Mouse (Mus musculus): ENCODE measurements at regions not wholly inside any gene's neighbourhood (a gene's known extent, or its start where the extent isn't known, plus 50 kb on each side); places are given as distances from the start of the nearest gene placed in this dataset.

GRCm38 (mm10) chr13:35226944-35227343 is 200.0 kb upstream of the Eci2 start:
- 85% methylated on average over 1 of the region's 1 CpGs for WGBS
- Histone ChIP-seq H3K9ac (no peak overlapping the region), H3K4me3 (no peak overlapping the region), H3K9me3 (no peaks in the 10 kb centered on the region), H3K4me1 (replicated peaks) (no peaks in the 10 kb centered on the region), H3K36me3 (no peaks in the 10 kb centered on the region), H3K27me3 (no peaks in the 10 kb centered on the region), H3K4me2 (no peak overlapping the region), H3K27ac (replicated peaks) (no peak overlapping the region)
- no peak for ATAC-seq (ENCODE audit: low FRiP score, low read depth)

DNA sequence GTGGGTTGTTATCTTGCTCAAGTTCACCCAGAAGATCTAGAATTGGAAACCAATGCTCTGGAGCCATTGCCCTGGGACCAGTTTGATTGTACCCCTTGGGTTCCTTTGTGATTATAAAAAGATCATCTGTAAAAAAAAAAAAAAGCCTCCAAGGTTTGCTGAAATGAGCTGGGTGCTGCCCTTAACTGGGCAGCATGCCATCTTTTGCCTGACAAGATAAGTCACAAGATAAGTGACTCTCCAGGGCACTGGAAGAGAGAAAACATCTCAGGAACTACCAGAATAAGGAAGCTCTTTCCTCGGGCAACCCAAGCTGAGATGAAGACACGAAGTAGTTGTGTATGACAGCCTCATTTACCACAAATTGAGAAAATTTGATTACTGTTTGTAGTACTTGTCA is 202.7 kb upstream of the Eci2 start:
- no peak overlapping the region for H3K4me3 ChIP-seq
- no peak overlapping the region for H3K27ac ChIP-seq (replicated peaks)
- H3K9ac ChIP-seq = no peak overlapping the region
- H3K9me3 ChIP-seq = no peaks in the 10 kb centered on the region
- no peaks in the 10 kb centered on the region for H3K36me3 ChIP-seq
- no peak for ATAC-seq (ENCODE audit: low FRiP score, low read depth)
- WGBS = 82% methylated on average over 2 of the region's 2 CpGs
- H3K4me2 ChIP-seq = no peak overlapping the region
- no peaks in the 10 kb centered on the region for H3K27me3 ChIP-seq
- no peaks in the 10 kb centered on the region for H3K4me1 ChIP-seq (replicated peaks)

DNA sequence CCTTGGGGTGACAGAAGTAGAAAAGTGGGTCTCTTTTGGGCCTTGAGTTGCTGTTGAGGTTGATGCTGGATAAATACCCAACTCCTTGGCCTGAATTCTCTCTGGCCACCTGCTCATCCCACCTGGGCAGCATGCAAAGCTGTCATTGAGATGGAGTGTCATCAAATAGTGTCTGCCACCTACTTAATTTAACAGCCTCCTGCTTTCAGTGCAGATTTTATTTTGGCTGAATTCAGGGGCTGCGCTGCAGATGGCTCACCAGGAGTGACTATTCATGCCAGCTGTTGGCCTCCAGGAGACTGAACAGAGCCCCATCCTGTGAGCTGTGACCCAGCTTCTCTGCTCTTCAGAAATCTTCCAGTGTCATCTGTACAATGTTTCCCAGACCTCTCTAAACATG is 206.7 kb upstream of the Eci2 start:
- Histone ChIP-seq H3K4me1 (replicated peaks) (no peaks in the 10 kb centered on the region), H3K27ac (replicated peaks) (no peak overlapping the region), H3K4me3 (no peak overlapping the region), H3K36me3 (no peaks in the 10 kb centered on the region), H3K9me3 (no peaks in the 10 kb centered on the region), H3K9ac (no peak overlapping the region), H3K27me3 (no peaks in the 10 kb centered on the region), H3K4me2 (no peak overlapping the region)
- ATAC-seq (ENCODE audit: low FRiP score, low read depth) = no peak
- 77% methylated on average over 1 of the region's 1 CpGs for WGBS

GRCm38 (mm10) chr13:35241443-35241842 is 214.5 kb upstream of the Eci2 start:
- Histone ChIP-seq H3K4me1 (replicated peaks) (no peaks in the 10 kb centered on the region), H3K27me3 (no peaks in the 10 kb centered on the region), H3K27ac (replicated peaks) (no peak overlapping the region), H3K4me2 (no peak overlapping the region), H3K4me3 (no peak overlapping the region), H3K9me3 (no peaks in the 10 kb centered on the region), H3K36me3 (no peaks in the 10 kb centered on the region), H3K9ac (no peak overlapping the region)
- ATAC-seq (ENCODE audit: low FRiP score, low read depth) = no peak
- WGBS = 66% methylated on average over 2 of the region's 2 CpGs

- Histone ChIP-seq H3K9ac (no peak overlapping the region), H3K9me3 (no peaks in the 10 kb centered on the region), H3K4me3 (no peak overlapping the region), H3K27me3 (no peaks in the 10 kb centered on the region), H3K4me1 (replicated peaks) (no peaks in the 10 kb centered on the region), H3K27ac (replicated peaks) (no peak overlapping the region), H3K36me3 (no peaks in the 10 kb centered on the region), H3K4me2 (no peak overlapping the region)
- ATAC-seq (ENCODE audit: low FRiP score, low read depth) = no peak
These were observed 217.1 kb upstream of the Eci2 start for GRCm38 (mm10) chr13:35243946-35244345.

DNA sequence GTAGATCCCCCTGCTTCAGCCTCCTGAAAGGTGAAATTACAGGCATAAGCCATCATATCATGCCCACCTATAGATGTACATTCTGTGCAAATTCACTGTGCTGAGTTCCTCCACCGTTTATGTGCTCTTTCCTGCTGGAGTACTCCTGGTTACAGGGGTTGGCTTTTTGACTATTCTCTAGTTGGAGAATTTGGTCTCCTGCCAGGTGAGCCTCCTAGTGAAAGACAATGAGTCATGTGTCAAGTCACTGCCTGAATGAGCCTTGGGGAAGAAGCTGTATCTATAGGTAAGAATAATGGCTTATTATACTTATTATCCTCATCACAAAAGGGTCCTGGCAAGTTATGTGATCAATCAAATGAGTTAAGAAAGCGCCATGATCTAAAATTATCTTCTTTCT is 230.5 kb upstream of the Eci2 start:
- Histone ChIP-seq H3K4me1 (replicated peaks) (no peaks in the 10 kb centered on the region), H3K4me3 (no peak overlapping the region), H3K27ac (replicated peaks) (no peak overlapping the region), H3K36me3 (no peaks in the 10 kb centered on the region), H3K9me3 (no peaks in the 10 kb centered on the region), H3K27me3 (no peaks in the 10 kb centered on the region), H3K9ac (no peak overlapping the region), H3K4me2 (no peak overlapping the region)
- WGBS = 68% methylated on average over 2 of the region's 2 CpGs
- no peak for ATAC-seq (ENCODE audit: low FRiP score, low read depth)

GRCm38 (mm10) chr13:35258720-35259119 is 231.8 kb upstream of the Eci2 start:
- H3K27ac ChIP-seq (replicated peaks) = no peak overlapping the region
- H3K27me3 ChIP-seq = no peaks in the 10 kb centered on the region
- H3K4me3 ChIP-seq = no peak overlapping the region
- no peak for ATAC-seq (ENCODE audit: low FRiP score, low read depth)
- no peaks in the 10 kb centered on the region for H3K36me3 ChIP-seq
- H3K4me1 ChIP-seq (replicated peaks) = no peaks in the 10 kb centered on the region
- H3K9ac ChIP-seq = no peak overlapping the region
- H3K9me3 ChIP-seq = no peaks in the 10 kb centered on the region
- 95% methylated on average over 1 of the region's 1 CpGs for WGBS
- H3K4me2 ChIP-seq = no peak overlapping the region

GRCm38 (mm10) chr13:35283959-35284358 is 257.1 kb upstream of the Eci2 start:
- H3K4me2 ChIP-seq = no peak overlapping the region
- H3K9ac ChIP-seq = no peak overlapping the region
- no peak overlapping the region for H3K4me3 ChIP-seq
- ATAC-seq (ENCODE audit: low FRiP score, low read depth) = no peak
- H3K36me3 ChIP-seq = no peaks in the 10 kb centered on the region
- H3K4me1 ChIP-seq (replicated peaks) = no peaks in the 10 kb centered on the region
- H3K9me3 ChIP-seq = no peaks in the 10 kb centered on the region
- WGBS = 71% methylated on average over 1 of the region's 1 CpGs
- H3K27me3 ChIP-seq = no peaks in the 10 kb centered on the region
- H3K27ac ChIP-seq (replicated peaks) = no peak overlapping the region

DNA sequence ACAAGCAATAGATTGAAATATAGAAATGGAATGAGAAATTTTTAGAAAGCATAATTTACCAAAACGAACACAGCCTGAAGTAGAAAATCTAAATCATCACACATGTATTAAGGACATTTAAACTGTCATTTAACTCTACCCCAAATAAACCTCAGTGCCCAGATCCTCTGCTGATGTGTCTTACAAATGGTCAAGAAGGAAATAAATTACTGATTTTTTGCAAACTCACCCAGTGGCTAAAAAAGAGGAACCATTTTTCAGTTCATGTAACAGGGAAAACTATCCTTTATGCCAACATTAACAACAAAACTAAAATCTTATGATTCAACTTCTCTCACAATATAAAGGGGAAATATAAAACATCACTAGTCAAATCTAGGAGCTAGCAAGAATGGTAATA is 275.2 kb upstream of the Eci2 start:
- Histone ChIP-seq H3K27me3 (no peaks in the 10 kb centered on the region), H3K4me3 (no peak overlapping the region), H3K9ac (no peak overlapping the region), H3K4me1 (replicated peaks) (no peaks in the 10 kb centered on the region), H3K27ac (replicated peaks) (no peak overlapping the region), H3K36me3 (no peaks in the 10 kb centered on the region), H3K9me3 (no peaks in the 10 kb centered on the region), H3K4me2 (no peak overlapping the region)
- WGBS = 92% methylated on average over 1 of the region's 1 CpGs
- ATAC-seq (ENCODE audit: low FRiP score, low read depth) = no peak

DNA sequence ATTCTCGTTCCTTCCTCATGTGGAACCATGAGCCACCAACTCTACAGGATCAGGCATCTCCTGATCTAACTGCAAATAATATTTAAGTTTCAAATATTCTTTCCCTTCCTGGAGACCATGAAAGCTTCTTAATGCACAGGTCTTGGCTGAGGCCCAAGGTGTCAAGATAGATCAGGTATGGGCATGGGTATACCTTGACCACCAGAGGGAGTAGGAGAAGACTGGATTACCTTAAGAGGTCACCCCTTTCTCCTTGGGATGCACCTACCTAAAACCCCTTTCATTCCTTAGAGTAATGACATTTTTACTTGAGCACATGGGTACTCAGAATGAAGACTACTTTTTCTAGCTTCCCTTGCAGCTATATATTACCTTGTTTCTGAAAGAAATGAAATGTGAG is 289.9 kb upstream of the Eci2 start:
- 100% methylated on average over 1 of the region's 1 CpGs for WGBS
- Histone ChIP-seq H3K4me3 (no peak overlapping the region), H3K9ac (no peak overlapping the region), H3K36me3 (no peaks in the 10 kb centered on the region), H3K27ac (replicated peaks) (no peak overlapping the region), H3K4me1 (replicated peaks) (no peaks in the 10 kb centered on the region), H3K4me2 (no peak overlapping the region), H3K27me3 (no peaks in the 10 kb centered on the region), H3K9me3 (no peaks in the 10 kb centered on the region)
- no peak for ATAC-seq (ENCODE audit: low FRiP score, low read depth)

DNA sequence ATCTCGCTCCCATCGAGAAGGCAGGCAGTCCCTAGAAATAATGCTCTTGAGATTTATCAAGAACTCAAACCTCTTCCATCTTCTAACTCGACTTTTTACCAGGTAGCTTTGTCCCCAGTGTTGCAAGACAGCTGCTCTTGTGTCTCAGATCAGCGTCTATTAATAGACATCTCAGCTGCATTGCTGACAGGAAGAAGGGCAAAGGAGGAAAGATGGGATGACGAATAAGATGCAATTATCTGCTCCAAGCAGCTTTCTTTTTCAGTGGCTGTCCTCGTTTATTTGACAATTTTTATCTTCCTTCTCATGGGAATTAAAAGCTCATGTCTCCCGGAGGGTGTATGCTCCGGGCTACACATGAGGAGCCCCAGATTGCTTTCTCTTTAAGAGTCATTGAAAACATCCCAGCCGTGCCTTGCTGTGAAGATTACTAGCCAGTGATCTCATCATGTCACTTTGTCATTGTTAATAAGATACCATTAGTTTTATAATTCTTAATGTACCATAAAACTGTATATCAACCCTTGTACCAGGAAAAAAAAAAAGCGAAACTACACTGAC is 299.9 kb upstream of the Eci2 start:
- no peak for ATAC-seq (ENCODE audit: low FRiP score, low read depth)
- H3K4me3 ChIP-seq = no peak overlapping the region
- no peak overlapping the region for H3K27ac ChIP-seq (replicated peaks)
- no peak overlapping the region for H3K4me2 ChIP-seq
- H3K9ac ChIP-seq = no peak overlapping the region
- H3K27me3 ChIP-seq = no peaks in the 10 kb centered on the region
- H3K36me3 ChIP-seq = no peaks in the 10 kb centered on the region
- WGBS = 43% methylated on average over 10 of the region's 10 CpGs
- no peaks in the 10 kb centered on the region for H3K9me3 ChIP-seq
- no peaks in the 10 kb centered on the region for H3K4me1 ChIP-seq (replicated peaks)

DNA sequence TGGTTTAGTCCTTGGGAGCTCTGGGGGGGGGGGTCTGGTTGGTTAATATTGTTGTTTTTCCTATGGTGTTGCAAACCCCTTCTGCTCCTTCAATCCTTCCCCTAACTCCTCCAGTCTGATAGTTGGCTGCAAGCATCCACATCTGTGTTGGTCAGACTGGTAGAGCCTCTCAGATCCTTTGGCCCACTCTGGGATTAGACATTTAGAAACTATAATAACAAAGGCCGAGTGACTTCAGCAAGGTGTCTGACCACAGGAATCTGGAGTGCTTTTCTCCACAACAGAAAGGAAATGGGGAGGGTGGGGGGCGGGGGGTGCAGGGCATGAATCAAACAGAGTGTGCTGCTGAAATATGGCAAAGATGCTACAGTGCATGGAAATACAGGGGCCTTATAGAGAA is 301.4 kb upstream of the Eci2 start:
- H3K4me1 ChIP-seq (replicated peaks) = no peaks in the 10 kb centered on the region
- H3K27me3 ChIP-seq = no peaks in the 10 kb centered on the region
- no peaks in the 10 kb centered on the region for H3K9me3 ChIP-seq
- no peak overlapping the region for H3K27ac ChIP-seq (replicated peaks)
- H3K4me2 ChIP-seq = no peak overlapping the region
- ATAC-seq (ENCODE audit: low FRiP score, low read depth) = no peak
- no peaks in the 10 kb centered on the region for H3K36me3 ChIP-seq
- H3K9ac ChIP-seq = no peak overlapping the region
- no peak overlapping the region for H3K4me3 ChIP-seq
- WGBS = 84% methylated on average over 2 of the region's 2 CpGs

GRCm38 (mm10) chr13:35330926-35331325 is 304.0 kb upstream of the Eci2 start:
- WGBS = 23% methylated on average over 1 of the region's 1 CpGs
- H3K9ac ChIP-seq = no peak overlapping the region
- H3K36me3 ChIP-seq = no peaks in the 10 kb centered on the region
- H3K4me3 ChIP-seq = no peak overlapping the region
- no peaks in the 10 kb centered on the region for H3K4me1 ChIP-seq (replicated peaks)
- no peak for ATAC-seq (ENCODE audit: low FRiP score, low read depth)
- H3K27ac ChIP-seq (replicated peaks) = no peak overlapping the region
- H3K4me2 ChIP-seq = no peak overlapping the region
- no peaks in the 10 kb centered on the region for H3K27me3 ChIP-seq
- no peaks in the 10 kb centered on the region for H3K9me3 ChIP-seq

All from hindbrain, embryonic 15.5 days (tissue).